In the genomic region with DNA sequence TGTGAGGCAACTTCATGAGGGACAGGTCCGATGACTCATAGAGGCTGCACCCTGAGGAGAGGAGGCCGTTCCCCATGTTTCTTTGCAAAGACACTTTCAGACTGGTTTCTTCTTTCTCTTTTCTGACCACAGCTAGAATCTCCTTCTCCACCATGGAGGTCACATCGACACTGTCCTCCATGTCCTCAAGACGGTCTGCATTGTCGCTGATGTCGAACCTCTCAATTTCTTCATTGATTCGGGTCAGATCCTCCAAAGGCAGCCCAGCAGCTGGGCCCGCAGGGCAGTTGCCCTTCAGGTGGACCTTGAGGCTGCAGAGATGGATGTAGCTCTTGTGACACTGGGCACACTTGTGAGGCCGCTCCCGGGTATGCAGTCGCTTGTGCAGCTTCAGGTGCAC, we compare ENCODE assay signal across 29 mouse cellular contexts.
DNase-seq lines count a peak whose midpoint lies in the region; ATAC-seq and TF ChIP-seq lines count a peak whose summit lies in the region.
"Had no signal": no experiment of that assay in that cellular context is flagged by ENCODE, and none has a peak within 500 bp of the region (broad histone marks: within the 10 kb centered on the region; RNA-seq: fewer than 3 reads in every experiment).

No protein-coding gene starts in this region.

- no peak overlapping the region for H3K9ac ChIP-seq in CH12.LX (ENCODE audit: insufficient read depth, low read depth)
- no peak overlapping the region for H3K9ac ChIP-seq in intestine, embryonic 16.5 days (ENCODE audit: low read depth, low read length)
- H3K9ac ChIP-seq: embryonic facial prominence, embryonic 13.5 days; forebrain, embryonic 12.5 days; forebrain, embryonic 15.5 days; heart, embryonic 13.5 days; hindbrain, embryonic 14.5 days had no signal

- peak; percentile 43 for ATAC-seq in granulocyte monocyte progenitor cell, adult 5-6 weeks (replicated peaks; ENCODE audit: poor library complexity, severe bottlenecking)
- no peak for ATAC-seq in intestine, embryonic 16.5 days
- ATAC-seq: activated CD4-positive, CD25-positive, alpha-beta regulatory T cell, adult 4 months; forebrain, embryonic 15.5 days; hindbrain, postnatal 0 days; inflammation-experienced regulatory T-cells, adult 6 months; intestine, postnatal 0 days had no signal

- peak; percentile 41; the same call in 1 of the 2 replicates for TF ChIP-seq EP300 in CH12.LX (IDR thresholded peaks at IDR 0.05; ENCODE audit: low read length)

- TF ChIP-seq POLR2A in CH12.LX (IDR thresholded peaks at IDR 0.05; ENCODE audit: low read depth, low read length), result no peak

- no peak for TF ChIP-seq RAD21 in CH12.LX (IDR thresholded peaks at IDR 0.05; ENCODE audit: low read depth, low read length)

- no peak for TF ChIP-seq CTCF in CH12.LX (conservative IDR thresholded peaks at IDR 0.05 in 1 of 2, IDR thresholded peaks at IDR 0.05 in 1 of 2; ENCODE audit: low read depth in 2 of 2, low read length in 2 of 2)

- in situ Hi-C loops in CH12.LX (cut with MboI; ENCODE audit: low pct_ligation_motif_present, low pct_unique_long_range_greater_than_20kb, low sequenced_read_pairs), result loop anchor here (5.0 kb wide), 1 partner anchor 37 kb away; no protein-coding TSS in a partner anchor

- peaks cover 31% of the 10 kb centered on the region for H3K79me2 ChIP-seq in CH12.LX (replicated peaks; ENCODE audit: control insufficient read depth, extremely low read depth, insufficient read depth, poor library complexity, severe bottlenecking)

- no peaks in the 10 kb centered on the region for H3K27me3 ChIP-seq in CH12.LX (replicated peaks)
- H3K27me3 ChIP-seq in intestine, embryonic 16.5 days (replicated peaks; ENCODE audit: control insufficient read depth, insufficient read depth, low read length), result no peaks in the 10 kb centered on the region
- H3K27me3 ChIP-seq: embryonic facial prominence, embryonic 13.5 days; forebrain, embryonic 15.5 days had no signal

- H3K9me3 ChIP-seq in CH12.LX (replicated peaks; ENCODE audit: low read length), result no peaks in the 10 kb centered on the region
- H3K9me3 ChIP-seq in intestine, embryonic 16.5 days (ENCODE audit: control insufficient read depth, low read length), result no peaks in the 10 kb centered on the region
- H3K9me3 ChIP-seq: embryonic facial prominence, embryonic 10.5 days; embryonic facial prominence, embryonic 13.5 days; forebrain, embryonic 12.5 days; forebrain, embryonic 15.5 days; heart, embryonic 10.5 days; heart, embryonic 13.5 days had no signal

- peak; percentile 25 for DNase-seq in adrenal gland, adult 8-10 months
- no peak for DNase-seq in adrenal gland, postnatal 4 days (ENCODE audit: low spot score in 2 of 2)
- peak; percentile 23 for DNase-seq in 416B (ENCODE audit: low read depth)
- DNase-seq in CH12.LX (ENCODE audit: extremely low read depth), result no peak
- no peak for DNase-seq in right cerebral cortex, postnatal 14 days
- DNase-seq: cerebellum, adult 11 months; cerebellum, adult 2 months; cerebellum, adult 9-11 months; cerebellum, postnatal 25 days; embryo, embryonic 11 days; gastrocnemius, postnatal 25 days; heart, adult 2 months; heart, postnatal 14 days; heart, postnatal 4 days; kidney, adult 2 months had no signal

- H3K27ac ChIP-seq in CH12.LX (ENCODE audit: insufficient read depth, low read depth), result peak overlapping the region; percentile 84
- H3K27ac ChIP-seq in intestine, embryonic 16.5 days (ENCODE audit: low read length), result no peak overlapping the region
- H3K27ac ChIP-seq: embryonic facial prominence, embryonic 10.5 days; embryonic facial prominence, embryonic 13.5 days; forebrain, embryonic 12.5 days; forebrain, embryonic 15.5 days; heart, adult 2 months; heart, embryonic 10.5 days; heart, embryonic 13.5 days; hindbrain, embryonic 14.5 days; hindbrain, postnatal 0 days had no signal

- 0 out of 2 replicates have a peak overlapping the region, but pooled peaks have one; percentile 6 for H3K4me2 ChIP-seq in CH12.LX (ENCODE audit: insufficient read depth, low read depth, poor library complexity, severe bottlenecking)
- no peak overlapping the region for H3K4me2 ChIP-seq in intestine, embryonic 16.5 days (ENCODE audit: low read depth, low read length)
- H3K4me2 ChIP-seq: embryonic facial prominence, embryonic 13.5 days; forebrain, embryonic 12.5 days; forebrain, embryonic 15.5 days; heart, embryonic 13.5 days; hindbrain, embryonic 14.5 days had no signal

- H3K36me3 ChIP-seq in CH12.LX (replicated peaks in 1 of 2; ENCODE audit: control insufficient read depth in 1 of 2, insufficient read depth in 1 of 2, low read length in 1 of 2), result peaks cover 30 to 44% of the 10 kb centered on the region in 2 experiments
- H3K36me3 ChIP-seq in intestine, embryonic 16.5 days (ENCODE audit: control insufficient read depth, insufficient read depth, low read length), result peaks cover 7% of the 10 kb centered on the region
- H3K36me3 ChIP-seq: embryonic facial prominence, embryonic 10.5 days; forebrain, embryonic 12.5 days; forebrain, embryonic 15.5 days; heart, embryonic 13.5 days had no signal

- peak overlapping the region in 1 of 3 experiments; percentile 4 for H3K4me3 ChIP-seq in CH12.LX (replicated peaks in 1 of 3; ENCODE audit: low read depth in 2 of 3, low read length in 2 of 3, poor library complexity in 1 of 3)
- H3K4me3 ChIP-seq in intestine, embryonic 16.5 days (ENCODE audit: low read length), result no peak overlapping the region
- H3K4me3 ChIP-seq: embryonic facial prominence, embryonic 10.5 days; embryonic facial prominence, embryonic 13.5 days; erythroblast, embryonic 14.5 days; forebrain, embryonic 12.5 days; forebrain, embryonic 15.5 days; heart, adult 2 months; heart, embryonic 10.5 days; heart, embryonic 13.5 days had no signal

- dilution Hi-C loops in CH12.LX (cut with MboI; ENCODE audit: extremely low pct_ligation_motif_present, extremely low pct_unique_long_range_greater_than_20kb, low sequenced_read_pairs), result no loop called here

- 87% methylated on average over 11 of the region's 11 CpGs for WGBS in intestine, embryonic 16.5 days

- peaks cover 43 to 95% of the 10 kb centered on the region in 2 experiments for H3K4me1 ChIP-seq in CH12.LX (ENCODE audit: control insufficient read depth in 1 of 2, insufficient read depth in 2 of 2)
- peaks cover 9% of the 10 kb centered on the region; the same call in 1 of the 2 replicates for H3K4me1 ChIP-seq in intestine, embryonic 16.5 days (ENCODE audit: control insufficient read depth, insufficient read depth, low read length)

TF ChIP-seq in CH12.LX, 34 proteins besides CTCF, POLR2A, EP300 and RAD21:
- TF ChIP-seq SIN3A (IDR thresholded peaks at IDR 0.05; ENCODE audit: low read length) (peak; percentile 32; the same call in 1 of the 2 replicates), MYC (IDR thresholded peaks at IDR 0.05; ENCODE audit: low read depth, low read length) (no peak), JUND (conservative IDR thresholded peaks at IDR 0.05; ENCODE audit: low read depth, low read length) (no peak)

Comparison
In these comparisons a context has a peak if more than half of its experiments do, and no peak if none do; other contexts are left out.
1. DNase-seq: peak in adrenal gland, adult 8-10 months (single experiment) and 416B (single experiment); none in adrenal gland, postnatal 4 days (0 of 2), CH12.LX (single experiment) and right cerebral cortex, postnatal 14 days (single experiment).